Mouse (Mus musculus) liver, postnatal 0 days (tissue): ENCODE data around the gene Ppp1r14d. TPM values are rescaled to one million over a fixed set of nuclear protein-coding genes. Genes with fewer than 3 reads are reported as not detected.

Source experiments
- ATAC-seq: fragments of 200-750 bp; cut with Nextera tagmentation; 2 replicates; pipeline ENCODE4 v1.8.0; 2017; ENCODE audit warnings: mild to moderate bottlenecking, moderate library complexity
- DNase-seq: peaks from one replicate; pipeline ENCODE4 v3.0.0-alpha.2; 2016
- H3K27ac ChIP-seq: fragments of 300-500 bp; sonication (generic); 2 replicates; pipeline ENCODE4 v1.5.1; 2014; ENCODE audit warnings: antibody characterized with exemption, moderate library complexity, mild to moderate bottlenecking, low read depth
- H3K27me3 ChIP-seq: fragments of 300-500 bp; sonication (generic); 2 replicates; pipeline ENCODE4 v1.6.1; 2014; ENCODE audit warnings: low read length, control low read depth, mixed read lengths; ENCODE audit not compliant: insufficient read depth
- H3K36me3 ChIP-seq: fragments of 300-500 bp; sonication (generic); replicated peaks from 2 replicates; pipeline ENCODE4 v1.6.1; 2014; ENCODE audit warnings: mild to moderate bottlenecking, control low read depth, low read length, moderate library complexity, mixed read lengths; ENCODE audit not compliant: insufficient read depth
- H3K4me1 ChIP-seq: fragments of 300-500 bp; sonication (generic); 2 replicates; pipeline ENCODE4 v1.6.1; 2014; ENCODE audit warnings: antibody characterized with exemption, mild to moderate bottlenecking, control low read depth; ENCODE audit not compliant: insufficient read depth
- H3K4me2 ChIP-seq: fragments of 300-500 bp; sonication (generic); 2 replicates; pipeline ENCODE4 v1.6.1; 2014; ENCODE audit warnings: low read depth, mild to moderate bottlenecking, low read length, moderate library complexity, mixed read lengths
- H3K4me3 ChIP-seq: fragments of 300-500 bp; sonication (generic); 2 replicates; pipeline ENCODE4 v1.5.1; 2014; ENCODE audit warnings: low read depth, low read length
- H3K9ac ChIP-seq: fragments of 300-500 bp; sonication (generic); replicated peaks from 2 replicates; pipeline ENCODE4 v1.6.1; 2014; ENCODE audit warnings: mild to moderate bottlenecking, moderate library complexity
- H3K9me3 ChIP-seq: fragments of 300-500 bp; sonication (generic); 2 replicates; pipeline ENCODE4 v1.6.1; 2016; ENCODE audit warnings: mild to moderate bottlenecking, control low read depth, low read length, mixed read lengths
- CTCF ChIP-seq: sonication (generic); IDR thresholded peaks from 2 replicates; pipeline ENCODE4 v1.5.1; 2016; ENCODE audit warnings: antibody characterized with exemption, low read depth
- EP300 ChIP-seq: IDR thresholded peaks from 2 replicates; pipeline ENCODE4 v1.6.1; 2016; ENCODE audit warnings: antibody characterized with exemption, low read depth, mild to moderate bottlenecking
- WGBS: fragments of 180-500 bp; shearing (Covaris S2); extraction: QIAGEN DNeasy Blood & Tissue Kit; methylation state at CpG from one replicate; pipeline ENCODE4 v1.1.7; 2014; ENCODE audit not compliant: insufficient replicate concordance; 5-methylcytosine and 5-hydroxymethylcytosine counted together
- polyA plus RNA-seq: library from polyadenylated mRNA; unstranded; fragments of >200 nt; fragmentation: Nextera tagmentation; extraction: Ambion mirVana; gene quantifications from 2 replicates; pipeline ENCODE4 v1.2.1, GENCODE M21; 2015

Ppp1r14d gene
- polyA plus RNA-seq, 1 experiment from 2014 or later: not detected

DNA sequence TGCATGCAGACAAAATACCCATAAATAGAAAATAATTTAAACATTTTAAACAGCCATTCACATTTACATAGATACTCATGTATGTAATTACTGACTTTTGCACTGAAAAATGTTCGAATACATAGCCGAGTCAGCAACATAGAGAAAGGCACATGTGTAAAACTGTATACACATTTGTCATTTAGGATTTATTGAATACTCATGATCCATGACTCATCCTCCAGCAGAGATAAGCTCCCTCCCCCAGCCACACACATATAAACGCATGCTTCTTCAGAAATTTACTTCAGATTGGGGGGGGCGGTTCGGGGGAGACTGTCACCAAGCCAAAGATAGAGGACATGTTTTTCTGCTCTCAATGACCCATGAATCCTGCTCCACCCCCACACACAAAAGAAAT, 34.1 kb upstream of the Ppp1r14d start:
- 69% methylated on average over 5 of the region's 5 CpGs for WGBS
- Histone ChIP-seq H3K27ac (no peak overlapping the region), H3K4me1 (no peaks in the 10 kb centered on the region), H3K4me2 (peak overlapping the region; percentile 35; the same call in 1 of the 2 replicates), H3K4me3 (no peak overlapping the region), H3K9ac (no peak overlapping the region), H3K9me3 (no peaks in the 10 kb centered on the region), H3K27me3 (no peaks in the 10 kb centered on the region), H3K36me3 (no peaks in the 10 kb centered on the region)
- no peak for TF ChIP-seq EP300
- TF ChIP-seq CTCF: no peak
- DNase-seq (no peak), ATAC-seq (no peak)

DNA sequence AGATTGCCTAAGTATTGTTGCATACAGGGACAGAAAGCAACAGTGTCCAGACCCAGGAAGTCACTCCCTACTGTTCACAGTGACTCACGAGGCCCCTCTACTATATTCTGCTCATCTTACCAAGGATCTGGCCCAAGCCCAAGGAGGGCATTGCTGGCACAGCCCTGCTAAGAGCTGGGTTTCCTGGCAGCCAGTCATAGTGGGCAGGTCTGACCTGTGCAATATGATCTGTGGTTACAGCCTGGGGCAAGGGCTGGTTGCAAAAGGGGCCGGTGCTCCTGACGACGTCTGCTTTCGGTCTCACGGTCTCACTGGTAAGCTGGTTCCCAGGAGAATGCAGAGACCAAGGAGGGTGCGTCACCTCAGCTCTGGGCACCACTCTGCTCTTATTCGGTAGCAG, 33.3 kb upstream of the Ppp1r14d start:
- Histone ChIP-seq H3K9ac (no peak overlapping the region), H3K27me3 (no peaks in the 10 kb centered on the region), H3K36me3 (no peaks in the 10 kb centered on the region), H3K9me3 (no peaks in the 10 kb centered on the region), H3K4me1 (no peaks in the 10 kb centered on the region), H3K4me3 (no peak overlapping the region), H3K4me2 (peak overlapping the region; percentile 35), H3K27ac (peak overlapping the region; percentile 55)
- DNase-seq (peak; percentile 60), ATAC-seq (peak; percentile 57; the same call in 1 of the 2 replicates)
- WGBS: 12% methylated on average over 8 of the region's 8 CpGs
- TF ChIP-seq EP300: no peak
- no peak for TF ChIP-seq CTCF

DNA sequence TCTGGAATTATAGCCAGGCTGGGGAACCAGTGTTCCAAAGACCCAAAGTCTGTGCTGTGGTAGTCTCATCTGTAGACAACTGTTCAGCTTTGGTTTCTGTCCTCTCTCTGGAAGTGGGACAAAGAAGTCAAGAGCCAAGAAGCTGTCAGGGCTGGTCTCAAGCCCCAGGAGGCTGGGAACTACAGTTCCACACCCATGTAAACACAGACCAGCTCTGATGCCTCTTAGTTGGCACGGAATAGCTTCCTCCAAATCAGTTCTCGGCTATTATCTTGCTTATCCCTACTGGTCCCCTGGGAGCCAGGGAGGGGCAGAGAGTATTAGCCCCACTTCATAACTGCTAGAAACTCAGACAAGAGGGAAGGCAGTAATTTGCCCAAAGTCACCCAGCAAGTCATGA, 31.6 kb upstream of the Ppp1r14d start:
- Histone ChIP-seq H3K9me3 (no peaks in the 10 kb centered on the region), H3K27ac (no peak overlapping the region), H3K4me1 (no peaks in the 10 kb centered on the region), H3K9ac (no peak overlapping the region), H3K36me3 (no peaks in the 10 kb centered on the region), H3K4me2 (no peak overlapping the region), H3K27me3 (no peaks in the 10 kb centered on the region), H3K4me3 (no peak overlapping the region)
- WGBS: 60% methylated on average over 2 of the region's 2 CpGs
- DNase-seq: no peak
- TF ChIP-seq CTCF (no peak), EP300 (no peak)
- no peak for ATAC-seq

DNA sequence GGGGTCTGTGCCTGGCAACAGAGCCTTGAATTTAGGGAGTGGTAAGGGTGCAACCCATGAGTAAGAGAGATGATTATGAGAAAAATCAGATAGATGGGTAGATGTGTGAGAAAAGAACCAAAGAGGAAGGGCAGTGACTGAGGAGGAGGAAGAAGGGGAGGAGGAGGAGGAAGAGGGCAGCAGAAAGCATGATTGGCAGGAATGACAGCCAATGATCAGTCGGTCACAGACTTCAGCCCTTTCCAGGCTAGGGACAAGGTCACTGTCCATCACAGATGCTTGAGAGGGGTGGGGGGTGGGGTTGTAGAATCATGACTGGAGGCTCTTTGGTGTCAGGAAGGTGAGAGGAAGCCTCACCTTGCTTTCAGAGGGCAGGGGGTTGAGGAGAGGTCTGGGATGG, 30.8 kb upstream of the Ppp1r14d start:
- Histone ChIP-seq H3K27me3 (no peaks in the 10 kb centered on the region), H3K9me3 (no peaks in the 10 kb centered on the region), H3K4me2 (no peak overlapping the region), H3K27ac (no peak overlapping the region), H3K4me1 (no peaks in the 10 kb centered on the region), H3K4me3 (no peak overlapping the region), H3K36me3 (no peaks in the 10 kb centered on the region), H3K9ac (no peak overlapping the region)
- 40% methylated on average over 1 of the region's 1 CpGs for WGBS
- ATAC-seq: no peak
- DNase-seq: no peak
- TF ChIP-seq EP300 (no peak), CTCF (no peak)

DNA sequence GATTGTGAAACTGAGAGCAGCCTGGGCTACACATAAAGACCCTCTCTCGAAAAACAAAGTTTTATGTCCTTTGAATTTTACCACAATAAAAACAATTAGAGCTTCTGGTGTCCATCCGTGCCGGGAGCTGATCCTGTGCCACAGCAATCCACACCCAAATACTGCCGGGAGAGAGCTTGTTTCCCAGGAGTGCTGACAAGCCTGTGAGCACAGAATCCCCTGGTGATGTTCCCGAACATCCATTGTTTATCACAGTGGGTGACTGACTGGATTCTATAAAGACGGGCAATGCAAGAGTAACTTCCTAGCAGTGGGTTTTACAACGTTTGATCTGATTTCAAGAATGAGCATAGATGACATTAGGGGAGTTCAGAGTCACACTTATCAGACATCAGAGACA, 25.3 kb upstream of the Ppp1r14d start:
- no peak overlapping the region for H3K9ac ChIP-seq
- no peak for ATAC-seq
- WGBS: 36% methylated on average over 7 of the region's 7 CpGs
- no peaks in the 10 kb centered on the region for H3K36me3 ChIP-seq
- TF ChIP-seq CTCF (no peak), EP300 (no peak)
- no peak overlapping the region for H3K27ac ChIP-seq
- H3K4me2 ChIP-seq: no peak overlapping the region
- no peak overlapping the region for H3K4me3 ChIP-seq
- DNase-seq: no peak
- no peaks in the 10 kb centered on the region for H3K27me3 ChIP-seq
- peaks cover 4% of the 10 kb centered on the region; the same call in 1 of the 2 replicates for H3K4me1 ChIP-seq
- no peaks in the 10 kb centered on the region for H3K9me3 ChIP-seq

DNA sequence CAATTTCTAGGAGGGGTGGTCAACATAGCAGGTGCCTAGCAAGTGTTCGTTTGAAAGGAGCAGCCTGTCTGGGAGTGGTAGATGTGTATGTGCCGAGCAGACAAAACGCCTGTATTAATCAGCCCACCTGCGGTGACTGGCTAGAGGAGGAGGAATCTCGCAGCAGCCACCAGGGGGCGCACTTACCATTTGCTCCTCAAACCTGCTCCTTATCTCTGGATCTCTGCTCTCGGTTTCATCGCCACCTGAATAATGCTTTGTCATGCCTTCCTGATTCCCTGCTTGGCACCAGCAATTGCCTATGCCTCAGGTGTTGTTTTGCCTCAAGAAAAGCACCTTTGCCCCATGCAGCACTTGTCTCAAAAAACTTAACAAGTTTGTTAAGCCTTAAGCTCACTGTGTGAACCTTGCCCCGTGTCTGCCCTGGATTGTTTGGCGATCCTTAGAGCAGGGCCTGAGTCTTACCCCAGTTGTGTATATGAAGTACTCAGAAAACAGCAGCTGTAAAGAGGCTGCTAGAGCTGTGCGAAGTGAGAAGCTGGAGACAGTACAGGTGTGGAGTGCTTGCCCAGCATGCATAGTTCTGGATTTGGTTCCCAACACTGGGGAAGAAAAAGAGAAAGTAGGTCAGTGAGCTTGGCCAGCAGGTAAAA, 21.2 kb upstream of the Ppp1r14d start:
- TF ChIP-seq EP300 (no peak), CTCF (peak; percentile 96)
- peak; percentile 86 for ATAC-seq
- peak overlapping the region; percentile 7; the same call in 1 of the 2 replicates for H3K27ac ChIP-seq
- 10% methylated on average over 11 of the region's 11 CpGs for WGBS
- H3K4me2 ChIP-seq: peak overlapping the region; percentile 47
- no peaks in the 10 kb centered on the region for H3K9me3 ChIP-seq
- peaks cover 4% of the 10 kb centered on the region; the same call in 1 of the 2 replicates for H3K4me1 ChIP-seq
- H3K4me3 ChIP-seq: peak overlapping the region; percentile 13; the same call in 1 of the 2 replicates
- no peaks in the 10 kb centered on the region for H3K36me3 ChIP-seq
- peak; percentile 93 for DNase-seq
- H3K27me3 ChIP-seq: no peaks in the 10 kb centered on the region
- H3K9ac ChIP-seq: no peak overlapping the region
